Mouse (Mus musculus): ENCODE measurements around the gene Nme4.

GRCm38 (mm10) chr17:26105619-26106018, 10.2 kb upstream of the Nme4 start:
- no peak for TF ChIP-seq CTCF (conservative IDR thresholded peaks at IDR 0.05; ENCODE audit: low read length)
- TF ChIP-seq NANOG (IDR thresholded peaks at IDR 0.05; ENCODE audit: borderline replicate concordance, low read length): no peak
- TF ChIP-seq POU5F1 (IDR thresholded peaks at IDR 0.05; ENCODE audit: borderline replicate concordance, low read length): no peak
